Mouse (Mus musculus) small intestine, adult 2 months (tissue): ENCODE results near the gene U2surp.

ENCODE experiments used
- CTCF ChIP-seq: fragments of 200-500 bp; IDR thresholded peaks from 2 replicates; pipeline ENCODE4 v1.5.1; 2012; ENCODE audit warnings: low read depth, mild to moderate bottlenecking, control low read depth, inconsistent platforms, low read length, moderate library complexity, mixed read lengths; ENCODE audit not compliant: insufficient replicate concordance, insufficient read length; ENCODE audit errors: extremely low read depth
- POLR2A ChIP-seq: fragments of 200-500 bp; IDR thresholded peaks from 2 replicates; pipeline ENCODE4 v1.6.1; 2012; ENCODE audit warnings: low read depth, mild to moderate bottlenecking, control low read depth, inconsistent platforms, low read length, moderate library complexity

DNA sequence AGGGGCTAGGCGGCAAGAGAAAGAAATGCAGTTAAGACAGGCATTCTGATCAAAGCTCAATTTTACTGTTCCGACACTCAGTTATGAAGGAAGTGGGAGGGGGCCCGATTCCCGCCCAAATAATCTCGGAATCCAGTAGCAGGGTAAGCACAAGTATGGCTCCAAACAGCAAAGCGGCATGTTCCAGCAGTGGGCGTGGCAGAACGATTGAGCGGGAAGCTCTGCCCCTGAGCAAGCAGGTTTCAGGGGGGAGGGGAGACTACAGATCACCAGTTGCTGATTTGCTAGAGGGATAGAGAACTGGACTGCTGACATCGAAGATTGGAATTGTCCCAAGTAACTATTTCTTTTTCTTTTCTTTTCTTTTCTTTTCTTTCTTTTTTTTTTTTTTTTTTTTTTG, 9.8 kb upstream of the U2surp start:
- TF ChIP-seq POLR2A (no peak), CTCF (no peak)
